Mouse (Mus musculus) CH12.LX (cell line): ENCODE data around the gene Lrrc58. TPM values are rescaled to one million over a fixed set of nuclear protein-coding genes. Genes with fewer than 3 reads are reported as not detected.

Source experiments
- DNase-seq: peaks from one replicate; pipeline ENCODE4 v3.0.0-alpha.2; 2013; ENCODE audit errors: extremely low read depth
- H3K27ac ChIP-seq: 2 replicates; pipeline ENCODE4 v1.5.1; 2012; ENCODE audit warnings: low read depth, mild to moderate bottlenecking, control low read depth, moderate library complexity; ENCODE audit not compliant: insufficient read depth
- H3K27me3 ChIP-seq: replicated peaks from 2 replicates; pipeline ENCODE3; 2012; ENCODE audit warnings: inconsistent platforms
- H3K36me3 ChIP-seq, 2 experiments: replicated peaks in 1 of 2; 2 replicates each; pipeline versions ENCODE3 to v1.6.1; 2012; ENCODE audit warnings: inconsistent platforms in 1 of 2, low read length in 1 of 2, mild to moderate bottlenecking in 1 of 2, mixed read lengths in 1 of 2, moderate library complexity in 1 of 2; ENCODE audit not compliant: control insufficient read depth in 1 of 2, insufficient read depth in 1 of 2
- H3K4me1 ChIP-seq, 2 experiments: 2 replicates each; pipeline ENCODE4 v1.6.1; 2012; ENCODE audit warnings: inconsistent platforms in 1 of 2, moderate library complexity in 1 of 2; ENCODE audit not compliant: insufficient read depth in 2 of 2, control insufficient read depth in 1 of 2
- H3K4me2 ChIP-seq: 2 replicates; pipeline ENCODE4 v1.6.1; 2012; ENCODE audit warnings: low read depth, mild to moderate bottlenecking, control low read depth; ENCODE audit not compliant: poor library complexity, insufficient read depth, severe bottlenecking
- H3K4me3 ChIP-seq, 3 experiments: fragments of 150-350 bp in 1 of 3; sonication (generic) in 1 of 3; replicated peaks in 1 of 3; 2 replicates each; pipeline versions ENCODE3 to v1.5.1; 2011 to 2012; ENCODE audit warnings: low read depth in 2 of 3, low read length in 2 of 3, mild to moderate bottlenecking in 2 of 3, moderate library complexity in 2 of 3, control low read depth in 1 of 3, improper control_type of control experiment in 1 of 3, inconsistent platforms in 1 of 3, mixed read lengths in 1 of 3; ENCODE audit not compliant: poor library complexity in 1 of 3
- H3K79me2 ChIP-seq: replicated peaks from 2 replicates; pipeline ENCODE4 v1.6.1; 2012; ENCODE audit warnings: mild to moderate bottlenecking, moderate library complexity; ENCODE audit not compliant: control insufficient read depth, poor library complexity, insufficient read depth, severe bottlenecking; ENCODE audit errors: extremely low read depth
- H3K9ac ChIP-seq: 2 replicates; pipeline ENCODE4 v1.6.1; 2012; ENCODE audit warnings: low read depth, mild to moderate bottlenecking, control low read depth, moderate library complexity; ENCODE audit not compliant: insufficient read depth
- H3K9me3 ChIP-seq: replicated peaks from 2 replicates; pipeline ENCODE3; 2012; ENCODE audit warnings: low read length, inconsistent platforms, mixed read lengths
- CHD1 ChIP-seq: IDR thresholded peaks from 2 replicates; pipeline ENCODE4 v1.6.1; 2012; ENCODE audit warnings: low read depth, low read length, improper control_type of control experiment, inconsistent platforms
- CHD2 ChIP-seq: IDR thresholded peaks from 2 replicates; pipeline ENCODE4 v1.6.1; 2011; ENCODE audit warnings: low read length, improper control_type of control experiment
- CTCF ChIP-seq, 2 experiments: IDR thresholded peaks in 1 of 2; conservative IDR thresholded peaks in 1 of 2; 2 replicates each; pipeline ENCODE4 v1.5.1; 2011 to 2012; ENCODE audit warnings: low read depth in 2 of 2, low read length in 2 of 2, improper control_type of control experiment in 1 of 2, inconsistent platforms in 1 of 2, mild to moderate bottlenecking in 1 of 2, moderate library complexity in 1 of 2
- EP300 ChIP-seq: IDR thresholded peaks from 2 replicates; pipeline ENCODE4 v1.6.1; 2011; ENCODE audit warnings: low read length, improper control_type of control experiment
- ETS1 ChIP-seq: conservative IDR thresholded peaks from 2 replicates; pipeline ENCODE4 v1.6.1; 2012; ENCODE audit warnings: low read depth, mild to moderate bottlenecking, inconsistent platforms, low read length, improper control_type of control experiment, moderate library complexity
- JUND ChIP-seq: conservative IDR thresholded peaks from 2 replicates; pipeline ENCODE4 v1.6.1; 2011; ENCODE audit warnings: low read depth, low read length, improper control_type of control experiment
- KAT2A ChIP-seq: IDR thresholded peaks from 2 replicates; pipeline ENCODE4 v1.6.1; 2012; ENCODE audit warnings: low read length, improper control_type of control experiment, inconsistent platforms; ENCODE audit not compliant: insufficient replicate concordance
- MAFK ChIP-seq: IDR thresholded peaks from 2 replicates; pipeline ENCODE4 v1.6.1; 2011; ENCODE audit warnings: low read length, improper control_type of control experiment; ENCODE audit not compliant: insufficient replicate concordance
- MAX ChIP-seq: IDR thresholded peaks from 2 replicates; pipeline ENCODE4 v1.6.1; 2011; ENCODE audit warnings: low read length, improper control_type of control experiment
- MAZ ChIP-seq: IDR thresholded peaks from 2 replicates; pipeline ENCODE4 v1.6.1; 2012; ENCODE audit warnings: low read depth, mild to moderate bottlenecking, inconsistent platforms, low read length, improper control_type of control experiment, moderate library complexity
- MXI1 ChIP-seq: IDR thresholded peaks from 2 replicates; pipeline ENCODE4 v1.6.1; 2011; ENCODE audit warnings: mild to moderate bottlenecking, low read depth, low read length, improper control_type of control experiment
- NELFE ChIP-seq: IDR thresholded peaks from 2 replicates; pipeline ENCODE4 v1.6.1; 2011; ENCODE audit warnings: low read depth, low read length, improper control_type of control experiment
- NRF1 ChIP-seq: IDR thresholded peaks from 2 replicates; pipeline ENCODE4 v1.6.1; 2014; ENCODE audit warnings: low read depth, mild to moderate bottlenecking, inconsistent platforms, low read length, improper control_type of control experiment, moderate library complexity
- POLR2A ChIP-seq: IDR thresholded peaks from 2 replicates; pipeline ENCODE4 v1.6.1; 2011; ENCODE audit warnings: low read depth, mild to moderate bottlenecking, improper control_type of control experiment, low read length
- RCOR1 ChIP-seq: conservative IDR thresholded peaks from 2 replicates; pipeline ENCODE4 v1.6.1; 2012; ENCODE audit warnings: low read depth, mild to moderate bottlenecking, inconsistent platforms, low read length, improper control_type of control experiment
- SMC3 ChIP-seq: IDR thresholded peaks from 2 replicates; pipeline ENCODE4 v1.6.1; 2011; ENCODE audit warnings: low read depth, low read length, improper control_type of control experiment
- TCF12 ChIP-seq: IDR thresholded peaks from 2 replicates; pipeline ENCODE4 v1.6.1; 2014; ENCODE audit warnings: low read depth, mild to moderate bottlenecking, inconsistent platforms, low read length, improper control_type of control experiment
- UBTF ChIP-seq: IDR thresholded peaks from 2 replicates; pipeline ENCODE4 v1.6.1; 2012; ENCODE audit warnings: low read depth, mild to moderate bottlenecking, inconsistent platforms, low read length, improper control_type of control experiment, moderate library complexity
- USF2 ChIP-seq: conservative IDR thresholded peaks from 2 replicates; pipeline ENCODE4 v1.6.1; 2011; ENCODE audit warnings: low read depth, low read length, improper control_type of control experiment
- ZKSCAN1 ChIP-seq: IDR thresholded peaks from 2 replicates; pipeline ENCODE4 v1.6.1; 2012; ENCODE audit warnings: low read depth, inconsistent platforms, low read length, improper control_type of control experiment, borderline replicate concordance
- ZMIZ1 ChIP-seq: IDR thresholded peaks from 2 replicates; pipeline ENCODE4 v1.6.1; 2012; ENCODE audit warnings: low read depth, mild to moderate bottlenecking, inconsistent platforms, low read length, improper control_type of control experiment
- ZNF384 ChIP-seq: IDR thresholded peaks from 2 replicates; pipeline ENCODE4 v1.6.1; 2012; ENCODE audit warnings: low read depth, low read length, improper control_type of control experiment, inconsistent platforms
- dilution Hi-C: fragments of 300-500 bp; cut with MboI; formaldehyde crosslinking; loops from 2 replicates; pipeline ENCODE4 v1.14.3; 2020; ENCODE audit warnings: low sequenced_read_pairs; ENCODE audit not compliant: extremely low pct_unique_long_range_greater_than_20kb, extremely low pct_ligation_motif_present
- in situ Hi-C: fragments of 300-500 bp; cut with MboI; formaldehyde crosslinking; loops from 3 replicates; pipeline ENCODE4 v1.14.3; 2019; ENCODE audit warnings: low sequenced_read_pairs, low pct_ligation_motif_present, low pct_unique_long_range_greater_than_20kb, mixed read lengths
- polyA plus RNA-seq: library from polyadenylated mRNA; unstranded; fragments of >175 nt; gene quantifications from 2 replicates; pipeline ENCODE4 v1.2.1, GENCODE M21; 2012; ENCODE audit warnings: low read depth; ENCODE audit not compliant: insufficient read length
- total RNA-seq, 2 experiments: library from RNA; depleted of rRNA; stranded (reverse); fragments of 300-350 nt in 1 of 2; fragments of >200 nt in 1 of 2; gene quantifications; 2 replicates each; pipeline ENCODE4 v1.2.3; 2012 to 2014

Gene Lrrc58
- total and polyA plus RNA-seq, 3 experiments, result 17.4 to 30.8 (median 28.4) TPM

DNA sequence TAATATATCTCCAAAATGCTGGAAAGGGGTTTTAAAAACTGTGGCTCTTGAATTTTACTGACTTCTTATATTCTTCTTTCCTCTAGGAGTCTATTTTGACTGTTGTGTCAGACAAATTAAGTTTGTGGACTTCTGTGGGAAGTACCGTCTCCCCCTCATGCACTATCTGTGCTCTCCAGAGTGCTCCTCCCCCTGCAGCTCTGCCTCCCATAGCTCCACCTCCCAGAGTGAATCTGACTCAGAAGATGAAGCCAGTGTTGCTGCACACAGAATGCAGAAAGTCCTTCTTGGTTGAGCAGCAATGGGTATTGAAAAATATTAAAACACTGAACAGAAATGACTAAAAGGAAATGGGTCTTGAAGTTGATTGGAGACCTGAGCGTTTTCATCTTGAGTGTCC is 13.0 kb downstream of the Lrrc58 start:
- no peak overlapping the region for H3K27ac ChIP-seq
- no peak overlapping the region for H3K9ac ChIP-seq
- no peaks in the 10 kb centered on the region for H3K9me3 ChIP-seq
- H3K36me3 ChIP-seq, result peaks cover 50 to 82% of the 10 kb centered on the region in 2 experiments
- in situ Hi-C loops, result no loop called here
- peaks cover 0 to 8% of the 10 kb centered on the region in 2 experiments; a peak in 1 of 4 replicates for H3K4me1 ChIP-seq
- H3K79me2 ChIP-seq, result peaks cover 9% of the 10 kb centered on the region
- no peak overlapping the region for H3K4me3 ChIP-seq
- H3K27me3 ChIP-seq, result no peaks in the 10 kb centered on the region
- dilution Hi-C loops, result no loop called here
- H3K4me2 ChIP-seq, result no peak overlapping the region
- no peak for DNase-seq
- TF ChIP-seq TCF12 (no peak), ETS1 (no peak), ZNF384 (no peak), RCOR1 (no peak), KAT2A (no peak), NELFE (no peak), CHD1 (no peak), MAX (no peak), JUND (no peak)

DNA sequence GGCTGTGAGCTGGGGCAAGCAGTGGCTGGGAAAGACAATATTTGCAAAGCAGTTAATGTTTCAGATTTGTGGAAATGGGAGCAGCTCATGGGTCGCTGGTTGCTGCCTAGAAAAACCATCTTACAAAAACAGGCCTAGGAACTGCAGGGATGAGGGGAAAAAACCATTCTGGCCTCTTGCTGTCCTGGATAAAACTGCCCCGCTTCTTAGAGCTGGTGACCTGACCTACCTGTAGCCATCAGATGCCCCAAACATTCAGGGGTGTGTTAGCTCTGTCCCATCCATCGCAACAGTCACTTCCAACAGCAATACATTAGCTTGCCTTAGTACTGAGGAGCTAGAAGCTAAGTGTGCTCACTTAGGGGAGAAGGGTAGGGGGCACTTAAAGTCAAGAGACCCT is 20.8 kb downstream of the Lrrc58 start:
- TF ChIP-seq ETS1 (no peak), ZMIZ1 (no peak), NELFE (no peak), CHD1 (no peak)
- in situ Hi-C loops (no loop called here), dilution Hi-C loops (no loop called here)
- Histone ChIP-seq H3K9me3 (no peaks in the 10 kb centered on the region), H3K4me3 (no peak overlapping the region), H3K27me3 (no peaks in the 10 kb centered on the region), H3K9ac (no peak overlapping the region), H3K79me2 (no peaks in the 10 kb centered on the region), H3K4me2 (no peak overlapping the region), H3K4me1 (peaks cover 0 to 14% of the 10 kb centered on the region in 2 experiments; a peak in 2 of 4 replicates), H3K36me3 (peaks cover 2 to 10% of the 10 kb centered on the region in 2 experiments), H3K27ac (no peak overlapping the region)
- DNase-seq, result no peak

- in situ Hi-C loops (no loop called here), dilution Hi-C loops (no loop called here)
- TF ChIP-seq TCF12 (no peak), CTCF (conservative IDR thresholded peaks at IDR 0.05 in 1 of 2, IDR thresholded peaks at IDR 0.05 in 1 of 2; ENCODE audit: low read depth in 2 of 2, low read length in 2 of 2) (no peak), MAX (no peak), JUND (no peak), ZKSCAN1 (no peak), ETS1 (no peak), MXI1 (no peak), MAZ (no peak), EP300 (no peak), NRF1 (no peak), MAFK (no peak), ZNF384 (no peak), UBTF (no peak), CHD2 (no peak), RCOR1 (no peak), POLR2A (no peak), SMC3 (no peak), USF2 (no peak)
Measured at GRCm38 (mm10) chr16:37892667-37893066, 24.5 kb downstream of the Lrrc58 start.

More at GRCm38 (mm10) chr16:37892667-37893066, 24.5 kb downstream of the Lrrc58 start:
- H3K36me3 ChIP-seq, result peaks cover 0 to 4% of the 10 kb centered on the region in 2 experiments
- no peak overlapping the region for H3K27ac ChIP-seq
- no peak overlapping the region for H3K4me3 ChIP-seq
- H3K4me2 ChIP-seq, result no peak overlapping the region
- H3K4me1 ChIP-seq, result peaks cover 0 to 14% of the 10 kb centered on the region in 2 experiments; a peak in 2 of 4 replicates
- H3K27me3 ChIP-seq, result no peaks in the 10 kb centered on the region
- no peaks in the 10 kb centered on the region for H3K9me3 ChIP-seq
- no peaks in the 10 kb centered on the region for H3K79me2 ChIP-seq
- no peak for DNase-seq
- no peak overlapping the region for H3K9ac ChIP-seq
